Mouse (Mus musculus): ENCODE results near the gene Syt8.

Syt8 gene

DNA sequence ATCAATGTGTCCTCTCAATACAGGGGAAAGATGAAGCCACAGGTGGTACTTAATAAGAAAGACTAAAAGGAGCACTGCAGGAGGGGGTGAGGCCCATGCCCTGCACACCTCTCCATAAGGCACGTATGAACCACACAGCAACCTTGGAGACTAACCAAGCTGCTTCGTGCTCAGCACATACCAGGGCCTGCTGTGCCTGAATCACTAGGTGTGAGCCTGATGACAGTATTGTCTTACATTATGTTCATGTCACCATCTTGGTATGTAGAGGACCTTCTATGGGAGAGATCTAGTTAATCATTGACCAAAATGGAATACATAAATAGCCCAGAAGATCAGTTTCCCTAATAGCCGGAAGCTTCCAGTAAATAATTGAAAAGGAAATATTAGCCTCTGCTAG is 25.0 kb upstream of the Syt8 start:
- DNase-seq, result no peak

DNA sequence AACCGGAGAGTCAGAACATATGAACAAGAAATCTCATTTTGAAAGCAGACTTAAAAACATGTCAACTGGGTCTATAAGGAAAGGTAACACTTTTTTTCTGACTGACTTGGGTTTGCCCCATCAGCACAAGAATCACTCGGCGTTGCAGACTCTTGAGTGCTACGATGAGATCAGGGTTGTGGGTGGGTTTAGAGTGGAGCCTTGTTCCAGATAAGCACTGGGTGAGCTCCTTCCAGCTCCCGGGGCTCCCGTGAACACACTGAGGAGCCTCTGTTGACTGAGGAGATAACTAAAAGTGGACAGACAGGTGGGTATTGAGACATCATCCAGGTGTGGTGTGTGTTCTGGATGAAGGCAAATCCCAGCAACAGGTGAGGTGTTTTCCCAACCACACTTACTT is 21.4 kb upstream of the Syt8 start:
- no peak for DNase-seq

DNA sequence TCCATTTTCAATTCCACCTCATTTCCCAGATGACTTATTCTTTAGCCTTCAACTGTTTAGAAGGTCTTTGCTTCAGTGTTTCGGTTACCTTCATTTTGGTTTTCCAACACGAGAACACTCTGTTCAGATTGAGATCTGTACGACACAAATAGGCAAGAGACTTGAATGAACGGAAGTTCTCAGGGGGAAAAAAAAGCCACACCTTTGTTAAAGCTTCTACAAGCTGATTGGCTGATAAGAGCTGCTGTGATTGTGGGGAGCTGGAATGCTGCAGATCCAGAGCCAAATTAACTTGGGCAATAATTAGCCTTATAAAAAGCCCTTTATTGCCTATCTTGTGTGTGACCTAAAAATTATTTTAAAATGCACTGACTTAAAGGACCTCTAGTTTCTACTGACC is 19.3 kb upstream of the Syt8 start:
- no peak for DNase-seq

DNA sequence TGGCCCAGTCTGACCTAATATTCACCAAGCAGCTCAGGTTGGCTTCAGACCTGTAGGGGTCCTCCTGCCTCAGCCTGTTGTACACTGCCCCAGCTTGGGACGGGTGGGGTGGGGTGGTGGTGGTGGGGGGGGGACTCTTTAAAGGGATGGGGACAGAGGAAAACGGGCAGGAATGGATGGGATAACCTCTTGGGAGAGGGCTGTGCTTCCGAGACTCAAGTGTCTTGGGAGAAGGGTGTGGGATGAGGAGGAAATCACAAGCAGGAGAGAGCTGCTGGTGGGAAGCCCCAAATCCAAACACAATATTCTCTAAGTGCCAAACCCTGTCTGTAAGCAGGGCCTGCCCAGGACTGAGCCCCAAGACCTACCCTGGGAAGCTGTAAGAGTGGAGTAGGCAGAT is 18.4 kb upstream of the Syt8 start:
- no peak for DNase-seq

DNA sequence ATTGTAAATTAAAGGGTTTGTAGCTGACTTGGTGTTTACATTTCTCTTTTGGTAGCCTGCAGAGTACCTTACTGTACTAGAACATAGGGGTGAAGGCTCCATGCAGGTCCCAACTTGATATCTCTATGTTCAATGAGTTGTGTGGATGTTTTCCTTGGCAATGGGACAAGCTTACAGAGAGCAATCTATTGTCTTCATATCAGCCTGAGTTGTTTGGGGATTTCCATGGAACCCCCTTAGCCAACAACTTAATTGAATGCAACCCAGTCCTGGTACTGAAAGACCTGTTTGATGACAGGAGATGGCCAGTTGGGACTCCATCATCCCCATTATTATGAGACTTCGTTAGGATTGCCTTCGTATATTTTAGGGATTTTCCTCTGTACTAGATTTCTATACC is 16.6 kb upstream of the Syt8 start:
- no peak for DNase-seq

DNA sequence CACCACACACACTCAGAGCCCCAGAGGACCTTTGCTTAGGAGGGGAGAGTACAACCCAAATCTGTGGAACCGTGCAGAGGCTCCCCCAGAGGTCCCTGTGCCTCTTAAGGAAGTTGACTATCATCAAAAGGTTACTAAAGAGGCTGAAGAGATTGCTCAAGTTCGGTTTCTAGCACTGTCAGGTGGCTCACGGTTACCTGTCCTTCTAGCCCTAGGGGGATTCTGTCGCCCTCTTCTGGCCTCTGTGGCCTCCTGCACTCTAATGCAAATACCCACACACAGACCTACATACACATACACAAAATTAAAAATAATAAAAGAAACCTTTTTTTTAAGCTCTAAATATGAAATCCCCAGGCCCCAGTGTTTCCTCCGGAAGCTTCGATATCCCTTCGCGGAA is 16.0 kb upstream of the Syt8 start:
- no peak for DNase-seq

DNA sequence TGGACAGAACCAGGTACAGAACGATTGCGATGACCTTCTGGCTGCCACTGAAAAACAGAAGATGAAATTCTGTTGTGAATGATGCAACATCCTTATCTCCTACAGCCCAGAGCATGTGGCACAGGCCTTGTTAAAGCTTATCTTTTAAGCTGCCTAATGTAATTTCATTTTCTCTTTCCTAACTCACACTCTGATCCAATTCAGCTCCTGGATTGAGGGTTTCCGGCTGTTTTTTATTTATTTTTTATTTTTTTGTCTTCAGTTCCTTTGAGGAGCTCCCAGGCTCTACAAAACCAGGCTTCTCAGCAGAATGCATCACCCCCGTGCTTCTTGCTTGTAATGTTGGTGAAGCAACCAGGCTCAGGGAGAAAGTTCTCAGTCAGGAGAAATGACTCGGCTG is 14.8 kb upstream of the Syt8 start:
- no peak for DNase-seq

DNA sequence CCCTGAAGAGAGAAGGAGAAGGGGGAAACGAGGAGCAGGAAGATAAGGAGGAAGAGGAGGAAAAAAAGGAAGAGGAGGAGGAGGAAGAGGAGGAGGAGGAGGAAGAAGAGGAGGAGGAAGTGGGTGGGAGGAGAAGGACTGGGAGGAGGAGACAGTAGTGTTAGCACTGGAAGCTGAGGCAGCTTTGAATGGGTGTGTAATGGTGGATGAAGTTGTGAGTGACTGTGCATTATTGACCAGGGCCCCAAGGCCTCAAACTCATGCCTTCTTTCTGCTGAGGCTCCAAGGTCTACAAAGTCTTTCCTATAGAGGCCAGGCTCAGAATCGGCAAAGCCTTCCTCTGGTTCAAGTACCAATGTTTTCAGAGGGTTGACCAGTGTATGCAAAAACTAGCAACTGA is 12.8 kb upstream of the Syt8 start:
- no peak for DNase-seq

DNA sequence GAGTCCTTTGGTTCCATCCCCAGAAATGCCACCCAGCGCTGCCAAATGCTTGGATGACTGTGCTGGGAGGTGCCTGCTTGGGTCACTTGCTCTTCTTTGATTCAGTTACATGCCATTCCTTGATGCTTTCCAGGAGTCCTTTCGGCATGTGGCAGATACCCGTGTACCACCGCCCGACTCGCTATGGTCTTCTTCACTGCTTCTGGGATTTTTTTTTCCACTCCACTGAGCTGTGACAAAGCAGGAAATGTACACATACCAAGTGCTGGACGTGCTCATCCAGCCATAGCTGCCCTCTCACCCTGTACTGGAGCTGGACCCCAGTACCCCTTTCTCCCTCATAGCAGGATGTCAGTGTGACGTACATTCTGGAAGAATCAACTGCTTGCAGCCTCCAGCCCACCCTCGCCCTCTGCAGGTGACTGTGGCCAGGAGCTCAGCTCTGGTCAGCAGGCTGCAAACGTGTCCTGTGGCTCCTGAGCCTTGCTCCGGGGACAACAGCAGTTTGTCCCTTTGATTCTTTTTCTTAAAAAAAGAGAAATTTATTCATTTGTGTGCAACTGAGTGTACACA is 8.9 kb upstream of the Syt8 start:
- peak; percentile 55 for DNase-seq

DNA sequence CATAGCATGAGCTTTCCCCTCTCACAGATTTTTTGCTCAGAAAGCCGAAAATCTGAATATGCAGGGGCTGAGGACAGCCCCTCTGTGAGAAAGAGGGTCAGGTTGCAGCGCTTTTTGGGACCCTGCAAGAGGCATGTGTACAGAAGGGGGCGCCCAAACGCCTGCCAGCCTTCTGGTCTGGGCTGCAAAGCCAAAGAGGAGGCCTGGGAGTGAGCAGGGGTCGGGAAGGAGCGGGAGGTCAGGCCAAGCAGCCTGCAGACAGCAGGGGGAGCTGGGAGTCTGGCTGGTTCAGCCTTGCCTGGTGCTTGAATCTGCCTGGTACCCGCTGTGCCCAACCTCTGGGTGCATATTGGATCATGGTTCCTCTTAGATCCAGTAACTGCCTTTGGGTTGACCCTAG is 6.4 kb upstream of the Syt8 start:
- peak; percentile 74 for DNase-seq

DNA sequence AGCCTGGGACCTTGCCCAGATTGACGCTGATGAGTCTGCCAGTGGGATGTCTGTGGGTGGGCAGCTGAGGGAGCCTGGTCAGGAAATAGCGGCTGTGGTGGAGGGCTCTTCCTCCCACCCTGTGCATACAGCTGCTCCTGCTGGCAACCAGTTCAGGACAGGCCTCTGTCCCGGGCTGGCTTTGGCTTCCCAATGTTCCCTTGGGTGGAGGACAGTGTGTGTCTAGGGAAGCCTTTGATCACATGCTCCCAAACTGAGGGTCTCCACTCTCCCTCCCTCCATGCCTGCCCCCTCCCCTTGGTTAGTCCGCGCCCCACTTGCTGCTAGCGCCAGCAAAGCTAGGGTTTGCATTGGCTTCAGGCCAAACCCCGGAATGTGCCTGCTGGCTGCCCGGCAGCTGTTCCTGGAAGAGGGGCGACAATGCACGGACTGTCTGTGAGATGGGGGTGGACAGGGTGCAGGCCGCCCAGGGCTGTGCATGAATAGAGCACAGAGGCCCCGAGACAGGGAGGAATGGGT is 4.4 kb upstream of the Syt8 start:
- no peak for DNase-seq

DNA sequence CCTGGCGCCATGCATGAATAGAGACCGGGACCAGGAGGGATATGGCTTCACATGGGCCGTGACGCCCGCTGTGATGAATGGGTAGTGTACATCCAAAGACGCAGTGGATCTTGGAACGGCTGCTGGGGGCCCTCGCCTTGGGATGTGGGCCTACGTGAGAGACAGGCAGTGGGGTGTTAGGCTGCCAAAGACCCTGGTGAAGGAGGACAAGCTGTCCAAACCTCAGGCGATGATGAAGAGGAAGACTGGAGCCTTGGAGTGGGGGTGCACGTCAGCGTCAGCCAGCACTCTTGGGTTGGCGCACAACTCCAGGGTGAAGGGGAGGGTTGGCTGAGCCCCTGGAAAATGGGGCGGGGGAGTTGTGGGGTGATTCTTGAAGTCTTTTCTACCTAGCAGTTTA is 3.5 kb upstream of the Syt8 start:
- DNase-seq, result no peak

DNA sequence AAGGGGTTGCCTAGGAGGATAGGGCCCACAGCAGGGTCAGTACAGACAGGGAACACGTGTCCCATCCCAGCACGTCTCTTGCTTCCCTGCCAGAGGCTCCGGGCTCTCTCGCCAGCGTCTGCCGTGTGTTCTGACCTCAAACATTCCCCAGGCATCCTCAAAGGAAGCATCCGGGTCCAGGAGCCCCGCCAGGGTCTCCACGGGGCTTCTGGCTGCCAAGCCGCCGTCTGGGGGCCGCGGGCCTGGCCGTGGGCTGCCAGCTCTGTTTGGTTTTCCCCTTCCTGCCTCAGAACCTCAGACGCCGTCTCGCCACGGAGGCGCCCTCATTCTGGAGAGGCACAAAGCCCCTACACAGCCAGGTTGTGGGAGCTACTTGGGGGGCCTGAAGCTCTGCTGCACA is 1.0 kb upstream of the Syt8 start:
- peak; percentile 48 for DNase-seq

DNA sequence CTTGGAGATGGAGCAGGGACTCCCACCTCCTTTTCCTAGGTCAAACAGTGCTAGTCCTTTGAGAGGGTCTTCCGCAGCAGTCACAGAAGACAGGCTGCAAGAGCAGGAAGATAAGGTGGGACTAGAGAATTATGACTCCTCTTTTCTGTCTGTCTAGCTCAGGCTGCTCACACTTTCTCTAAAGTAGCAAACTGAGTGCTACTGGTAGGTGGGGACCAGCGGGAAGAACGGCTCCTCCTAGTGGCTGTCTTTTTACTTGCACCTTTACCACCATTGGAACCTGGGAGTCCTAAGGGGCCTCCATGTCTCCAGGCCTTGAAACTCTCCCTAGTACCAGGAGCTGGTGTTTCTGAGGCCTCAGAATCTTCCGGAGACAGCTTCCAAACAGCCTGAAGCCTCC is 874 bp downstream of the Syt8 start:
- peak; percentile 85 for DNase-seq

DNA sequence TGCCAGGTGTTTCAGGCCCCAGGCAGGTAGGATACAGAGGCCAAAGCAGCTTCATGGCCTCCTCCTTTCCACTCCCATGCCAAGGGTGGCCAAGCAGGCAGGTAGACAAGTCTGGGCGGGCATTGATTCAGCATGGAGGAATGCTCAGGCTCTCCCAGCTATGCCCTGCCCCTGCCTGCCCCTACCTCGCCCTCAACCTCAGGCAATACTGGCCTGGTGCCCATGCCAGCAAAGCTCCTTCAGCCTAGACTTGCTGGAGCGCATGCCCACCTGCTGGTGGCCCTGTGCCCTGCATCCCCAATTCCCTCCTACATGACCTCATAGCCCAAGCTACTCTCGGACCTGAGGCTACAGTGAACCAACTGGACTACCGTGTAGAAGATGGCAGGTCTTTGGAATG is 2.7 kb downstream of the Syt8 start:
- DNase-seq, result no peak

DNA sequence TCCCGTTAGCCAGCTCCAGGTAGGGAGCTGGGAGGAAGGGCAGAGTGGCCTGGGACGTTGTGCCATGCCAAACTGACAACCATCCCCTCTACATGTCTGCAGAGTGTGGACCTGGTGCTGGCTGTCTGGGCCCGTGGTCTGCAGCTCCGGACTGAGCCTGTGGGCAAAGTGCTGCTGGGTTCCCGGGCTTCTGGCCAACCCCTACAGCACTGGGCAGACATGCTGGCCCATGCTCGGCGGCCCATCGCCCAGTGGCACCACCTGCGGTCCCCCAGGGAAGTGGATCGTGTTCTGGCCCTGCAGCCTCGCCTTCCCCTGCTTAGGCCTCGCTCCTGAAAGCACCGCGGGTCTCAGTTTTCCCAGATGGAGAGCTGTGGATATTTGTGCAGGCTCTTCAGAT is 5.3 kb downstream of the Syt8 start:
- no peak for DNase-seq

DNA sequence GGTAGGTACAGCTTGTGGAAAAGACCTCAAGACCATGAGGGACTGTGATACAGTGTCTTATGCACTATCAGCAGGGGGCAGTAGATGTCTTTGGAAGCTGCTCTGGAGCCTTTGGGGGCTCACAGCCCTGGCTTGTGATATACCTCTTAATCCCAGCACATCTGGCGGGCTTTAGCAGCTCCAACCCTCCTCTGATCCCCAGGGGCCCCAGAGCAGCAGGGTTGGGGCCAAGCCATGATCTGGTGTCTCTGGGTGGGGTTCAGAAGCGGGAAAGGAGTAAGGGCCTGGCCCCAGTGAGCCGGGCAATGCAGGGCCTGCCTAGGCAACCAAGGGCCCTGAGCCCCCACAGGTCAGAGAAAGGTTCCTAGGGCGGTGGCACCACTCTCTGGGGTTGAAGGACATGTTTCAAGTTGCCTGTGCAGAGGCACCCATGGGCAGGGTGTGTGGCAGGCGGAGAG is 6.0 kb downstream of the Syt8 start:
- peak; percentile 86 for DNase-seq

DNA sequence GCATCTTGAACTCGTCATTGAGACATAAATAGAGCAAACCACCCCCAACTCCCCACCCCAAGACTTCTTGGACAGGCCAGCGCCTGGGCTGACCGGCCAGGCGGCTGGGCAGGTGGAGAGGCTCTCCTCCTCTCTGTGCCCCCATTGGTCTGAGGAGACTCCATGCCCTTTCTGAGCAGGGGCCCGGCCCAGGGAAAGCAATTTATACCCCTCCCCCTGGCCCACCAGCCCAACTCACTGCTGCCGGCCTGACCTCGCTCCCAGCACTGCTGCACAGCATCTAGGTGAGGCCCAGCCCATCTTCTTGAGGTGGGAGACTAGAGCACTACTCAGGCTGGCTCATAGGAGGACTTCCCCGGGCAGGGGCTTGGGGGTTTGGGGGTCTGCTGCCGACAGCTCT is 6.9 kb downstream of the Syt8 start, which contains the start of gene Tnni2:
TSS of gene Tnni2 (plus strand) at position 224 of the 400 bp plus-strand sequence.
- DNase-seq, result no peak

DNA sequence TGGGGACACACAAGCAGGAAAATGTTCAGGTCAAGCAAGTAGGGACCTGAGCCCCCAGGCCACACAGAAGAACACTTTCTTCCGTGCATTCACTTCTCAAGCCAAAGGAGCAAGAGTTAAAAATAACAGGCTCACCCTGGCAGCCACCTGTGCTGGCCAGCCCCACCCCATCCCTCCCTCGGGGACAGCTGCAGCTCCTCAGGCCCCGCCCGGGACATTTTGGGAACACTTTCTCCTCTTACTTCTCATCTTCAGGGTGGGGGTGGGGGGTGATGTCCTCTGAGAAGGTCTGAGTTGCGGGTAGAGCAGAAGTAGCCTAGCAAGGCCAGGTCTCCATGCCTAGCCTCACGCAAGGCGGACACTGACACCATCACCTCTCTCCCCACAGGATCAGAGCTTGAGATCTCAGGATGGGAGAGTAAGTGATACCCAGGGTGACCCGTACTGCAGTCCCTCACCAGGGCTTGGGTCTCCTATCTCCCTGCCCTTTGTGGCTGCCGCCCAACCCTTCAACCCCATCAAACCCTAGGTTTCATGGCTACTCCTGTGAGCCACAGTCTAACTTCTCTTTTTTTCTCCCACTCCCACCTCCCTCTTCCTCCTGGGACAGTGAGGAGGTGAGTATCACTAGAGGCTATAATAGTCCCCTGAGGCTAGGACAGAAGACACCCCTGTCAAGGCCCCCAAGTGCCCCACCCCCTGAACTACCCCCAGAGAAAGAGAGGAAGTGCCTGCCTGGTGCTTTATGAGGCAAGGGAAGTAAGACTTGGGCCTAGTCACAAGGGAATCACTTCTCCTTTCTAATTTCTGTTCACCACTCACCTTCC is 7.6 kb downstream of the Syt8 start:
- no peak for DNase-seq

DNA sequence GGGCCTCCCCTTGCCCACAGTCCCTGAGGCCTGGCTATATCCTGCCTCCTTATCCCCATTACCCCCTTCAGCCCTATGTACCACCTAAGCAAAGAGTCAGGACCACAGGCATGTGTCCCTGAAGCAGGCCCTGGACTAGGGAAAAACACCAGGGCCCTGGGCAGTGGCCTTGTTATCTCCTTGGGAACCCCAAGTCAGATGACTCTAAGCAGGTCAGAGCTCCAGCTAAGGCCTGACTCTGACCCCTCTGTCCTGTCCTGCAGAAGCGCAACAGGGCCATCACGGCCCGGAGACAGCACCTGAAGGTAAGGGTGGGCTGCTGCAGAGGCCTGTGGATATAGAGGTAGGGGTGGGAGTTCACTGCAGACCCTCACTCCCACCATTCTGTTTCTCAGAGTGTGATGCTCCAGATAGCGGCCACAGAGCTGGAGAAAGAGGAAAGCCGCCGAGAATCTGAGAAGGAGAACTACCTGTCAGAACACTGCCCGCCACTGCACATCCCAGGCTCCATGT is 8.3 kb downstream of the Syt8 start:
- no peak for DNase-seq

DNA sequence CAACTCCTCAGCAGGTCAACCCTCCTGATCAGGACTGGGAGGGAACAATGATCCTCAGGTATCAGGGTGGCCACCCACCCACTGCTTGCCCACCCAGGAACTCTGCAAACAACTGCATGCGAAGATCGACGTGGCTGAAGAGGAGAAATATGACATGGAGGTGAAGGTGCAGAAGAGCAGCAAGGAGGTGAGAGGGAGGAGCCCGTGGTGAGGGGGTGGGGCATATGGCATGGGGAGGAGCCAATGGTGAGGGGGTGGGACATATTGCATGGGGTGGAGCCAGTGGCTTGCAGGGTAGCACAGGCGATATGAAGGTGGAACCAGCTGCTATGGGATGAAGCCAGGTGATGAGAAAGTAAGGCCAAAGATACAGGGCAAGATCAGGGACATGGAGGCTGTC is 8.8 kb downstream of the Syt8 start:
- DNase-seq, result no peak

DNA sequence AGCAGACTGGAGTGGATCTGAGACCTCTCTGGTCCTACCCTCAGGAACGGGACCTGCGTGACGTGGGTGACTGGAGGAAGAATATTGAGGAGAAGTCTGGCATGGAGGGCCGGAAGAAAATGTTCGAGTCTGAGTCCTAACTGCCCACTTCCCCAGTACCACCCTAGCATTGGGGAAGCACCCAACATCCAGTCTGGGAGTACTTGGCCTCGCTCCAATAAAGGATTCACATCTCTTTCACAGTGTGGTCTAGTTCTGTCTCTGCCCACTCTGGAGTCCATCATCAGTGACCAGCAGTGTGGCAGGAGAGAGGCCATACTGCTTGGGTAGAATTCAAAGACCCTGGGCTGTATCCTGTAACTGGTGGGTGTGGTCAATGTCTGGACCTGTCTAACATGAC is 9.5 kb downstream of the Syt8 start:
- DNase-seq, result no peak

DNA sequence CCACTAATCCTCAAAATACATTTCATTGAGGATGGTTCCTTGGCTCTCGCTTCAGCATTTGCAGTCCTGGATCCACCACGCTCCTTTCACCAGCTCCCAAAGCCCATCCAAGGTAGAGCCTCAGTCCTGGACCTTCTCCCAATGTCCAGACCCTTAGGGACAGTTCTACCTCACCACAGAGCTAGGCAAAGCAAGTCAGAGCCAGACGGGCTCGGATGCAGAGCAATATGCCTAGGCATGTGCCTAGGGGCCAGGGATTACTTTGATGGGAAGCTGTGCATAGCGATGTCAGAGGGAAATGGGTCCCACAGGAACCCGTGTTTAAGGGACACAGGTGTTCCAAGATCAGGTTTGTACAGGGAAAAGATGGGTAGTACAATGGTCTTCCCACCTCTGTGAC is 10.7 kb downstream of the Syt8 start:
- no peak for DNase-seq

DNA sequence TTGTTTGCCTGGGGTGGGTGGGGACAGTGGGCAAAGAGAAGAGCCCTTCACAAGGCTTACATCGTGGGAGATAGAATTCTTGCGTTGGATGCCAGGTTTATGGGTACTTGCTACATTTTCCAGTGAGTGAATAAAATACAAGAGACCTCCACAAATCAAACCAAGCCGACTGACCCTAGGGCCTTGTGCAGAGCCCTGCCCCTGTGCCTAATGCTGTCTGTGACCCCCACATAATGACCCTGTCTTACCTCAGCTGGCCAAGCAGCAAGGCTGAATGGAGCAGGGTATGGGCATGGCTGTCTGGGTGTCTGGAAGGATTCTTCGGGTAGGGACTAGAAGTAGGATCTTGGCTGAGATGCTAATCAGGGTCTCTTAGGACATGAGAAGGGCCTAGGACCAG is 11.6 kb downstream of the Syt8 start:
- no peak for DNase-seq
